Mouse (Mus musculus): Measurements from ENCODE around the gene Wdr74.
A peak's percentile ranks its signal among the peaks of the same experiment; 100 is the strongest.

Wdr74 gene

DNA sequence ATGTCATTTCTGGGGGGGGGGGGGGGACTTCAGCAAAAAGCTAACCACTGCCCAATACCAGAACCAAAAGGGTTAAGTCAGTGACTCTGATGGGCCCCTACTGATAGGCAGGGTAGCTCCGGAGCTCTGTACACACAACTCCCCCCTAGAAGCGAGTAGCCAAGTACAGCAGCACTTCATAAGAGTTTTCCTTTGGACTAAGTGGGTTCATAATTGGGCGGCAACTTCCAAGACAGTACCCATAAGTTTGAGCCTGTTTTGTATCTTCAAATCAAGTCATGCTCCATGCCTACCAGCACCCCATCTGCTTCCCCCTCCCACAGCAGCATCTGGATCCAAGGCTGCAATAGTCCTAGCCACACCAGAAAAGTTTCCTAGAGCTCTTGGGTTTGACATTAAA, 20.0 kb downstream of the Wdr74 start:
- H3K36me3 ChIP-seq (ENCODE audit: insufficient read depth, low read length) = peaks cover 53% of the 10 kb centered on the region
- no peaks in the 10 kb centered on the region for H3K27me3 ChIP-seq (ENCODE audit: insufficient read depth, low read length)
- peaks cover 42% of the 10 kb centered on the region for H3K4me1 ChIP-seq (replicated peaks; ENCODE audit: low read depth, low read length)
- H3K9me3 ChIP-seq (ENCODE audit: low read length) = no peaks in the 10 kb centered on the region
- H3K4me3 ChIP-seq (replicated peaks; ENCODE audit: low read length) = peak overlapping the region; percentile 97
- TF ChIP-seq CTCF (conservative IDR thresholded peaks at IDR 0.05; ENCODE audit: low read length) = no peak
- no peak for TF ChIP-seq NANOG (IDR thresholded peaks at IDR 0.05; ENCODE audit: borderline replicate concordance, low read length)
- TF ChIP-seq POU5F1 (IDR thresholded peaks at IDR 0.05; ENCODE audit: borderline replicate concordance, low read length) = no peak

DNA sequence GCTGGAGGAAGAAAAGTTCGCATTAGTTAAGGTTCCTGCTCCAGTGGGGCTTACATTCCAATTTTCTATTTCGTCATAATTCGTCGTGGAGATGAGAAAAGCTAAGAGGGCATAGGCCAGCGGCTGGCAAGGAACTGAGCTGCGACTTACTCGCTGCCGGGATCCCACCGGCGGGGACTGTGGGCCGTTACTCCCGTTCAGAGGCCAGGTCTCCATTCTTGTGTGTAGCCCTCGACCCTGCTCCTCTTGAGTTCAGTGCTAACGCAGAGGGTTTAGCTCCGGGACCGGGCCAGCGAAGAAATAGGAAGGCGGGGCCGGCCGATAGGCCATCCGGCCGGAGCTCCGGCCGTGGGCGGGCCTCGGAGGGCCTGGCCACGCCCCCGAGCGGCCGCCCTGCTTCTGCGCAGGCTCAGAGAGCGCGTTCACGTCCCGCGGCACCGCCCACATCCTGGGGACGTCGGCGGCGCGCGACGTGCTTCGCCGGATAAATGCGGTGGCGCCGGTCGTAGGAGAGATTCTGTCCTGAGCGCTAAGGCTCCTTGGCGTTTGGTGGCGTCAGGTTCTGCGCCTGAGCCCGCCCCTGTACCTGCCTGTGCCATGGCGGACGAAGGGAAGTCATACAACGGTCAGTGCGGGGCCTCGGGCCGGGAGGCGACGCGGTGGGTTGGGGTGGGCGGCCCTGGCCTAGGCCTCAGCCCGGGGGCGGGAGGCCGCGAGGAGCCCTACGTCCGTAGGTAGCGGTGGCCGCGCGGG, 21.2 kb downstream of the Wdr74 start, which contains the start of gene Nxf1:
TSS of gene Nxf1 (plus strand) at position 439 of the 753 bp plus-strand sequence.
- Histone ChIP-seq H3K36me3 (ENCODE audit: insufficient read depth, low read length) (peaks cover 48% of the 10 kb centered on the region), H3K27me3 (ENCODE audit: insufficient read depth, low read length) (no peaks in the 10 kb centered on the region), H3K9me3 (ENCODE audit: low read length) (no peaks in the 10 kb centered on the region), H3K4me3 (replicated peaks; ENCODE audit: low read length) (peak within 1 kb of the TSS; percentile 97), H3K4me1 (replicated peaks; ENCODE audit: low read depth, low read length) (peaks cover 47% of the 10 kb centered on the region)
- TF ChIP-seq CTCF (conservative IDR thresholded peaks at IDR 0.05; ENCODE audit: low read length) (no peak), POU5F1 (IDR thresholded peaks at IDR 0.05; ENCODE audit: borderline replicate concordance, low read length) (no peak), NANOG (IDR thresholded peaks at IDR 0.05; ENCODE audit: borderline replicate concordance, low read length) (no peak)

DNA sequence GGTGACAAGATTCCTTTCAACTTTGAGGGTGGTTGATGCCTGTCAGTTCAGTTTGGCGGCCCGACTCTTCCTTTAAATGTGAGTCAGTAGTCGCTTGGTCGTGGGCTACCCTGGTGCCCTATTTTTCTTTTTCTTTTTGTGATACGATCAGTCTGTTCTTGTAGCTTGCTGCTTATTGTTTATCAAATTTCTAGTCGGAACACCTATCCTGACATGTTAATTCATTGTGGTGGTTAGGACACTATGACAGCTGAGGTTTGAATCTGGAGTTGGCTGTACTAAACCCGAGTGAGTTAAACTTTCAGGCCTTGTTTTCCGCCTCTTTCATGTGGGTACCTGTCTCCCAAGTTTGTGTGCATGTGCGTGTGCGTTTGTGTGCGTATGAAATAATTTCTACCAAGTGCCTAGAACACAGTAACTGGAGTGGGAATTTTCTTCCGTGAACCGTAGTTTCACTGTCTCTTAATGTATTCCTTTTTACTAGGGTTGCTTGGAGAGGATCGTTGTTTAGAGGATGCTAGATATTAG, 21.9 kb downstream of the Wdr74 start:
- Histone ChIP-seq H3K9me3 (ENCODE audit: low read length) (no peaks in the 10 kb centered on the region), H3K27me3 (ENCODE audit: insufficient read depth, low read length) (no peaks in the 10 kb centered on the region), H3K4me3 (replicated peaks; ENCODE audit: low read length) (peak overlapping the region; percentile 97), H3K36me3 (ENCODE audit: insufficient read depth, low read length) (peaks cover 48% of the 10 kb centered on the region), H3K4me1 (replicated peaks; ENCODE audit: low read depth, low read length) (peaks cover 51% of the 10 kb centered on the region)
- TF ChIP-seq POU5F1 (IDR thresholded peaks at IDR 0.05; ENCODE audit: borderline replicate concordance, low read length) = no peak
- TF ChIP-seq NANOG (IDR thresholded peaks at IDR 0.05; ENCODE audit: borderline replicate concordance, low read length) = no peak
- TF ChIP-seq CTCF (conservative IDR thresholded peaks at IDR 0.05; ENCODE audit: low read length) = no peak

DNA sequence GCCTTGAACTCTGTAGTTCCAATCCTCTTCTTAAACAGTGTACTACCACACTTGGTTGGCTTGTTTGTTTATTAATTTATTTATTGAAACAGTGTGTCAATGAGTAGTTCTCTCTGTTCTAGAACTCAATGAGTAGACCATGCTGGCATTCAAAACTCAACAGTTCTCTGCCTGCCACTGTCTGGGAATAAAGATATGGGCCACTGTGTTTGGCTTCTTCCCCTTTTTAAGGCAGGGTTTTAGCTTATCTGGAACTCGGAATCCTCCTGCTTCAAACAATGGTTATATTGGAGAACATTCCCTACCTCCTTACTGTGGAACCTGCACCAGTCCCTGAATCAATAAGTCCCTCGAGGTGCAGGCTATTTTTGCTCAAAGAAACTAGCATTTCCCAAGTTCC, 23.3 kb downstream of the Wdr74 start:
- Histone ChIP-seq H3K4me3 (replicated peaks; ENCODE audit: low read length) (peak overlapping the region; percentile 97), H3K27me3 (ENCODE audit: insufficient read depth, low read length) (no peaks in the 10 kb centered on the region), H3K4me1 (replicated peaks; ENCODE audit: low read depth, low read length) (peaks cover 51% of the 10 kb centered on the region), H3K36me3 (ENCODE audit: insufficient read depth, low read length) (peaks cover 48% of the 10 kb centered on the region), H3K9me3 (ENCODE audit: low read length) (no peaks in the 10 kb centered on the region)
- no peak for TF ChIP-seq CTCF (conservative IDR thresholded peaks at IDR 0.05; ENCODE audit: low read length)
- no peak for TF ChIP-seq POU5F1 (IDR thresholded peaks at IDR 0.05; ENCODE audit: borderline replicate concordance, low read length)
- TF ChIP-seq NANOG (IDR thresholded peaks at IDR 0.05; ENCODE audit: borderline replicate concordance, low read length) = no peak

- no peak for TF ChIP-seq POU5F1 (IDR thresholded peaks at IDR 0.05; ENCODE audit: borderline replicate concordance, low read length)
- TF ChIP-seq CTCF (conservative IDR thresholded peaks at IDR 0.05; ENCODE audit: low read length) = no peak; the same call in 1 of the 2 replicates
- TF ChIP-seq NANOG (IDR thresholded peaks at IDR 0.05; ENCODE audit: borderline replicate concordance, low read length) = no peak
- H3K9me3 ChIP-seq (ENCODE audit: low read length) = peaks cover 7% of the 10 kb centered on the region; the same call in 1 of the 2 replicates
Measured at GRCm38 (mm10) chr19:8760757-8761156, 25.1 kb downstream of the Wdr74 start.

DNA sequence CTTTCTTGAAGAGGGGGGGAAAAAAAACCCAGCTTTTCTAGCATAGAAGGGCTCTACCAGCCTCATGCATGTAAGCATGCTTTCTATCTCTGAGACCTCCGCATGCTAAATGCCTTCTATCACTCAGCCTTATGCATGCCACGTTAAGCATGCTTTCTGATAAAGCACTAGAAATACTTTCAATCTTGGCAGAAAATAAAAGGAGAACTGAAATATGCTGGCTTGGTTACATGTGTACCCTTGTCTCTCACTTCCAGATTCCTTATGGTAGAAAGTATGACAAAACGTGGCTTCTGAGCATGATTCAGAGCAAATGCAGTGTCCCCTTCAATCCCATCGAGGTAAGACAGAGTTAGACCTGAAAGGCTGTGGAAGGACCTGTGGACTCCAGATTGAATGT, 27.6 kb downstream of the Wdr74 start:
- Histone ChIP-seq H3K27me3 (ENCODE audit: insufficient read depth, low read length) (no peaks in the 10 kb centered on the region), H3K4me3 (replicated peaks; ENCODE audit: low read length) (no peak overlapping the region), H3K36me3 (ENCODE audit: insufficient read depth, low read length) (peaks cover 72% of the 10 kb centered on the region), H3K9me3 (ENCODE audit: low read length) (peaks cover 8% of the 10 kb centered on the region; the same call in 1 of the 2 replicates), H3K4me1 (replicated peaks; ENCODE audit: low read depth, low read length) (peaks cover 29% of the 10 kb centered on the region)
- TF ChIP-seq NANOG (IDR thresholded peaks at IDR 0.05; ENCODE audit: borderline replicate concordance, low read length) (no peak), CTCF (conservative IDR thresholded peaks at IDR 0.05; ENCODE audit: low read length) (no peak), POU5F1 (IDR thresholded peaks at IDR 0.05; ENCODE audit: borderline replicate concordance, low read length) (no peak)

More at GRCm38 (mm10) chr19:8760757-8761156, 25.1 kb downstream of the Wdr74 start:
- no peak overlapping the region for H3K4me3 ChIP-seq (replicated peaks; ENCODE audit: low read length)
- peaks cover 42% of the 10 kb centered on the region for H3K4me1 ChIP-seq (replicated peaks; ENCODE audit: low read depth, low read length)
- H3K27me3 ChIP-seq (ENCODE audit: insufficient read depth, low read length) = no peaks in the 10 kb centered on the region
- peaks cover 48% of the 10 kb centered on the region for H3K36me3 ChIP-seq (ENCODE audit: insufficient read depth, low read length)

- peaks cover 20% of the 10 kb centered on the region for H3K4me1 ChIP-seq (replicated peaks; ENCODE audit: low read depth, low read length)
- no peaks in the 10 kb centered on the region for H3K27me3 ChIP-seq (ENCODE audit: insufficient read depth, low read length)
- no peak for TF ChIP-seq NANOG (IDR thresholded peaks at IDR 0.05; ENCODE audit: borderline replicate concordance, low read length)
- no peak overlapping the region for H3K4me3 ChIP-seq (replicated peaks; ENCODE audit: low read length)
- peaks cover 92% of the 10 kb centered on the region for H3K36me3 ChIP-seq (ENCODE audit: insufficient read depth, low read length)
- peaks cover 8% of the 10 kb centered on the region; the same call in 1 of the 2 replicates for H3K9me3 ChIP-seq (ENCODE audit: low read length)
Measured at GRCm38 (mm10) chr19:8765562-8765961, 29.9 kb downstream of the Wdr74 start.

DNA sequence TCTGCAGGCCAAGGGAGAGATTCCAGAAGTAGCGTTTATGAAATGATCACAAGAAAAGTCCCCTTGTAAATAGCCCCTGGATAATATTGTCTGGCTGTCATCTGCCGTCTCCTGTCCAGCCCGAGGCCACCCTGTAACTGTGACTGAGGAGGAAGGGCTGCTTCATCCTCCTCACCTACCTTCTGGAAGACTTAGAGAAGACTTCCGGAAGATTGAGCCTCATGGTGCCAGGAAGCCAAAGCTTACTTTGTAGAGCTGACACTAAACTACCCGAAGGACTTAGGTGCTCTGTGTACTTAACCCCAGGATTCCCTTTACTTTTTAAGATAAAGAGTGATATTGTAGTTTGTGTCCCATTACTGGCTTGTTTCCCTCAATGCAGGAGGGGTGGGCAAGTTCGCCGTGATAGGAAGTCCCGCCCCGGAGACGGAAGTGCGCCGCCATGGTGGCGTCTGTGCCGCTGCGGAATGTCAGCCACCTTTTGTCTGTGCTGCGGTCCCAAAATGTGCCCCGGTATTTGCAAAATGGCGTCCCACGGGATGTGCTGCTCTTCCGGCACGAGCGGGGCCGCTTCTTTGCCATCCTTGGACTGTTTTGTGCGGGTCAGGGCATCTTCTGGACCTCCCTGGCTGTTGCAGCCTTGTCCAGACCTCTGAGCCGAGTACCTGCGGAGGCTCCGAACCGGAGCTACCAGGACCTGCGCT, 35.1 kb downstream of the Wdr74 start, which contains the start of gene Tmem223:
TSS of gene Tmem223 (plus strand) at position 430 of the 704 bp plus-strand sequence.
- H3K27me3 ChIP-seq (ENCODE audit: insufficient read depth, low read length) = no peaks in the 10 kb centered on the region
- peaks cover 1% of the 10 kb centered on the region; the same call in 1 of the 2 replicates for H3K9me3 ChIP-seq (ENCODE audit: low read length)
- peaks cover 44% of the 10 kb centered on the region for H3K4me1 ChIP-seq (replicated peaks; ENCODE audit: low read depth, low read length)
- H3K36me3 ChIP-seq (ENCODE audit: insufficient read depth, low read length) = peaks cover 71% of the 10 kb centered on the region
- H3K4me3 ChIP-seq (replicated peaks; ENCODE audit: low read length) = peak within 1 kb of the TSS; percentile 98
- TF ChIP-seq CTCF (conservative IDR thresholded peaks at IDR 0.05; ENCODE audit: low read length) (no peak), POU5F1 (IDR thresholded peaks at IDR 0.05; ENCODE audit: borderline replicate concordance, low read length) (no peak), NANOG (IDR thresholded peaks at IDR 0.05; ENCODE audit: borderline replicate concordance, low read length) (no peak)
